Mouse (Mus musculus) urinary bladder, postnatal 14 days (tissue): Measurements from ENCODE around the gene Khk.

ENCODE experiments used
- DNase-seq: peaks from one replicate; pipeline ENCODE4 v3.0.0; 2021; ENCODE audit warnings: low spot score

Khk gene

DNA sequence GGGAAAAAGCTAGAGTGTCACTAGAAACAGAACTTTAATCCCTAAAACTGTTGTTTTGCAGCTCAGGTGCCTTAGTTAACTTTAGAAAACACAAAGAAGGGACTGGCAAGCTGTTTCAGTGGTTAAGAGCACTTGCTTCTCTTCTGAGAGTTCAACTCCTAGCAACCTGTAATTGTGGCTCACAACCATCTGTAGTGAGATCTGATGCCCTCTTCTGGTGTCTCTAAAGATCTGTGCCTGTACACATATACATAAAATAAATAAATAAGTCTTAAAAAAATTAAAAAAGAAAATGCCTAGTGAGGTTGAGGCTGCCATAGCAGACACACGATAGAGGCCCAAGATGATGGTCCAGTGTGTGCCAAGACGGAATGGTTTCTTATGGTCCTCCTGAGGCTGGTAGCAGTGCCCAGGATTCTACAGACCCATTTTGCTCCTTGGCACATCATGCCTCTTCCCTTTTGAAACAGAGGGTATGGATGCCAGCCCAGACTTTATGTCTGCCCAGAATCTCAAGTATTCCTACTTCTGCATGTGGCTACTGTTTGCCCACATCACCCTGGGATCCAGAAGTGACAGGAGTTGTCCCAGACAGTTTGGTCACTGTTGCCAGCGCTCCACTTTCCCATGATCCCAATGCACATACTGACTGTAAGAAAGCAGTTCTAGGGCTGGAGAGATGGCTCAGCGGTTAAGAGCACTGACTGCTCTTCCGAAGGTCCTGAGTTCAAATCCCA, 13.7 kb downstream of the Khk start:
- DNase-seq, result no peak

GRCm38 (mm10) chr5:30943004-30943403, 21.8 kb downstream of the Khk start:
- no peak for DNase-seq

DNA sequence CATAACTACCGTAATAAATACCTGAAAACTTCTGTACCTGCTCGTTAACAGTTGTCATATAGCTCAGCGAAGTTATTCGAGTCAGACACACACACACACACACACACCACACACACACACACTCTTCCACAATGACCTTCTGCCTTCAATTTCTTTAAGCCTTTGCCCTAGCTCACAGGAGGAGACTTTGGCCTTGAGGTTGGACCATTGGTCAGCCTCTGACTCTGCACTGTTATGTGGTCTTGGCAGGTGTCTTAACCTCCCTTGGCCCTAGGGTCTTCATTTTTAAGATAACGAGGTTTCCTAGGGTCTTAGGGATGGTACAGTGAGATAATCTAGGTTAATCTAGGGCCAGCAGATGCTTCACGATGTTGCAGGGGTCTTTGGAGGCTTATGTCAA, 23.1 kb downstream of the Khk start:
- DNase-seq, result no peak

GRCm38 (mm10) chr5:30944956-30945781, 23.9 kb downstream of the Khk start, which contains the start of gene Cgref1:
Gene Cgref1 (minus strand): TSS chr5:30945591.
- DNase-seq, result peak; percentile 73

GRCm38 (mm10) chr5:30948620-30949019, 27.4 kb downstream of the Khk start:
- DNase-seq, result no peak

- peak; percentile 91 for DNase-seq
Observed at GRCm38 (mm10) chr5:30949654-30950326, 28.6 kb downstream of the Khk start.

- no peak for DNase-seq
Observed at GRCm38 (mm10) chr5:30950451-30950850, 29.2 kb downstream of the Khk start.

GRCm38 (mm10) chr5:30950922-30951321, 29.7 kb downstream of the Khk start:
- DNase-seq, result no peak

DNA sequence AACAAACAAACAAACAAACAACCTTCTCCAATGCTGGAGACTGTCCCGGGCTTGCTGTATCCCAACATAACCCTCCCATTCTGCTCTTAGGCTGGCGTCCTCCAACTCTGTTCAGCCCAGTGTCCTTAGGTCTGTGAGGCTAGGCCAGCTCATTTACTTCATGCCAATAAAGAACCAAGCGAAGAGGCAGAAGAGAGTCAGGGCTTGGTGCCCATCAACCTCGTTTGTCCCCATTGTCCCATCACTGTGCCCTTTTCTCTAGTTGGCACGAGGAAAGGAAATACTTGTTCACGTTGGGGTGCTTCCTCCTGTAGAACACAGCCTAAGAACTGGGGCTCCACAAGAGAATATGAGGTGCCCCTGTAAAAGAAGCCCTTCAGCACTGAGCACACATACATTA, 30.5 kb downstream of the Khk start:
- DNase-seq, result no peak

DNA sequence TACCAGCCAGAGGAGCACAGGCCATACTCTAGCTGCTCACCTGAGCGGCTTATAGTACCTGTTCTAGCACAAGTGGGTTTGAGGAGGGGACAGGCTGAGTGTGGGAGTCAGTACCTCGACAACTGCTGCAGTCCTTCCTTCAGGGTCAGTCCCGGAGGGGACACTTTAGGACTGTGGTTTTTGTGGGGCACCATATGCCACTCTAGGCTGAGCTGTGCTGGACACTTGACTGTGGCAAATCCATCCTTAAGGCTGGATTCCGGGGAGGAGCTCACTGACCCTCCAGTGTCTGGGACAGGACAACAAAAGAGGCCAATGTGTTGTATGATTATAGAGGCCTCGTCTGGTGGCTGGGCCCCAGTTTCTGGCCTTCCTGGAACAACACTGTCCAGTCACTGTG, 31.3 kb downstream of the Khk start:
- DNase-seq, result no peak

GRCm38 (mm10) chr5:30954065-30954464, 32.8 kb downstream of the Khk start:
- no peak for DNase-seq

GRCm38 (mm10) chr5:30954556-30954955, 33.3 kb downstream of the Khk start:
- no peak for DNase-seq

DNA sequence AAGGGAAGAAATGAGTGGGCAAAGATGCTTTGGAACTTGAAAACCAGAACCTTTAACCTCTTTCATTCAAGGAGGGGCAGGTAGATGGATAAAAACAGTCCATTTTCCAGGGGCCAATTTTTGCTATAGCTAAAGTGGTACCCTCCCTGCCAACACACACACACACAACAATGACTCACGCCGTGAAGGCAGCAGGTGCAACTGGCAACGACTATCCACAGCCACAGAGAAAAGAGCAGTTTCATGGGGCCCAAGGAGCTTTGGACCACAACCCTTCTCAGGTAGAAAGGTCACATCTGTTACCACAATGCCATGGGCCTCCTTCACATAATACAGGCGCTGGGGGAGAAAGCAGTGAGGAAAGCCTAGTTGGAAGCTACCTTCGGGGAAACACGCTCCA, 34.5 kb downstream of the Khk start:
- DNase-seq, result no peak

DNA sequence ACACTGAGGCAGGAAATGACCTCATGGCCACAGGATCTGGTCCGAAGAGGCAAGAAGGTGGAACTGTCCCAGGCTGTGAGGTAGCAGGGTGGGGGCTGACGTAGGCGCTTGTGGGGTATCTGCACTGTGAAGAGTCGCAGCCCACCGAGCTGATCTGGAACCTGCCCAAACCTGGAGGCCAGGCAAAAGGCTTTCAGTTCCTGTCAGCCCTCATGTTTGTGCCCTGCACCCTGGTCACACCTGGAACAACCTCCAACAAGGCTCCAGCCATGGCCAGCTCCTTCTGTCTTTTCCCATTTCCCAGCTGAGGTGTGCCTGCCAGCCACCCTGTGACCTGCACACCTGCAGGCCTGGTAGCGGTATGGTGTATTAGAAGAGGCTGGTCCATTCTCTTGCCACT, 36.7 kb downstream of the Khk start:
- no peak for DNase-seq

GRCm38 (mm10) chr5:30959198-30959854, 38.1 kb downstream of the Khk start:
- DNase-seq, result no peak

DNA sequence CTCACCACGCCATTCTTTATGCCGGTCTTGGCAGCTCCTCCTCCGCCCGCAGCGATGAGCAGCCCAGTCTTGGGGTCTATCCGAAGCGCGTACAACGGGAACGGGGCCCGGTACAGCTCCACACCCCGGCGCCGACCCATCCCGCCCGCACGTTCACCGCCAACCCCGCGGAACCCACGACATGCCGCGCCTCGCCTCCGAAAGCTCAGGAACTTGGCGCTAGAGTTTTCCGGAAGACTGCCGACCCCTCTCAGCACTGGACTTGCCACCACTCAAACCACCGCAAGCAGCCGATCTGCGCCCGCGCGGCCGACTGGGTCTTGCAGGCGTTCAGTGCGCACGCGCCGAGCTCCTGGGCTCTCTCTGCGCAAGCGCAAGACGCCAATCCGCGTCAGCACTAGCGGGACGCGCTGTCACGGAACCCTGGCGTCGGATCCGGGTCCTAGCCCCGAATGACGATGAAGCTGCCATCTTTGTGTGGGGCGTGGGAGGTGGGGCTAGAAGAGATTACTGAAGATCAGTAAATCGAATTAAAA, 38.8 kb downstream of the Khk start, which contains the start of gene Preb:
Preb (minus strand) TSS at position 396 of the 536 bp plus-strand sequence.
- DNase-seq, result peak; percentile 98

GRCm38 (mm10) chr5:30960814-30961213, 39.6 kb downstream of the Khk start:
- DNase-seq, result no peak

DNA sequence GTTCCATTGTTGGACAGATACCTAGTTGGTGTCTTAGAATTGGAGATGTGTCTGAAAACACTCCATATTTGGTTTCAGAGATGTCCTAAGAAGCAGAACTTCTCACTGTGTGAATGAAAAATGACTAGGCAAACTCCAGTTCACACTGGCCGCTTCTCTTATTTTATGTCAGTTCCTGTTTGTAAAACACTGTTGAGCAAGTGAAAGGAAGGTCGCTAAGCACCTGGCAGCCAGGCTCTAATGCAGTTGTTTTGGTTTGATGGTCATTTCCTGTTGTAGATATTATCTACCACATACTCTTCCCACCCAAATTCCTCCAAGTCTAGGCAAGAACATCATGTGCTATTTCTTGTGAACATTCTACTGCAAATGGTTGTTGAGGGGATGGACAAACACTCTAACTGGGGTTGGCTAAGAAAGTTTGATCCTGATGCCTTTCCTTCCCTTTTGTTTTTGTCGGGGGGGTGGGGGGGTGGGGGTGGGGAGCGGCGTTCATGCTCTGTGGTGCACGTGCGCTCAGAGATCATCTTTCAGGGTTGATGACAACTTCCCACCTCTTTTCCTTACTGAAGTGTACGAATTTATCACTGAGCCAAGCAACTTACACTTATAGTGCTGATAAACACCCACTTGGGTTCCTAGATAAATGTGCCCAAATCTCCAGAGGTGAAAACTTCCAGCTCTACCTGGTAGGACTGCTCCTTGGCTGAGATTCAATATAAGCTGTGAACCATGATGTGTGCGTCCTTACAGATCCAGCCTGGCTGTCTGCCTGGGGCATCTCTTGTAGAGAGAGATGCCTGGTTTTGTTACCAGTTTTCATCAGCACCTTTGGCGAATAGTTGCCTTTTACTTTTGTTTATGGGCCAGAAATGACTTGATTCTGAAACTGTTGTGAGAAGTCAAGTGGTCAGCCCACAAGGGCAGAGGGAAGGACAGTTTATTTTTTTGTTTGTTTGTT, 40.6 kb downstream of the Khk start:
- DNase-seq, result no peak

DNA sequence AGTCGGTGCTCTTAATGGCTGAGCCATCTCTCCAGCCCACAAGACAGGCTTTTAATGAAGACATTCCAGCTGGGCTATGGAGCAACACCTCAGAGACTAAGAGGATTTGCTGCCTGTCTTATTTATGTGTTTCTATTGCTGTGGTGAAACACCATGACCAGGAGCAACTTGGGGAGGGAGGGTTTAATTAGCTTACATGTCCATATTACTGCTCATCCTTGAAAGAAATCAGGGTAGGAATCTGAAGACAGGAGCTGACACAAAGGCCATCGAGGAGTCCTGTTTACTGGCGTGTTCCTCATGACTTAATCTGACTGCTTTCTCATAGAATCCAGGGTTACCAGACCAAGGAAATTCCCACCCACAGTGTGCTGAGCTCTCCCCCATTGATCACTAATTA, 42.7 kb downstream of the Khk start:
- DNase-seq, result no peak

GRCm38 (mm10) chr5:30966189-30966588, 45.0 kb downstream of the Khk start:
- no peak for DNase-seq

- peak; percentile 73 for DNase-seq
Observed at GRCm38 (mm10) chr5:30968416-30968815, 47.2 kb downstream of the Khk start, which contains the start of gene Tcf23. Gene Tcf23 (plus strand): TSS chr5:30968662.
